Mouse (Mus musculus) midbrain, embryonic 11.5 days (tissue): ENCODE measurements at regions not wholly inside any gene's neighbourhood (a gene's known extent, or its start where the extent isn't known, plus 50 kb on each side); places are given as distances from the start of the nearest gene placed in this dataset.

Experiments used
- ATAC-seq: fragments of 200-750 bp; cut with Nextera tagmentation; 2 replicates; pipeline ENCODE4 v1.8.0; 2017; ENCODE audit warnings: moderate TSS enrichment, moderate library complexity; ENCODE audit not compliant: low FRiP score
- DNase-seq: peaks from one replicate; pipeline ENCODE4 v3.0.0; 2015; ENCODE audit warnings: low spot score; ENCODE audit errors: missing footprints
- H3K27ac ChIP-seq: fragments of 300-500 bp; sonication (generic); 2 replicates; pipeline ENCODE4 v1.5.1; 2014; ENCODE audit warnings: low read depth, low read length
- H3K27me3 ChIP-seq: fragments of 300-500 bp; sonication (generic); 2 replicates; pipeline ENCODE4 v1.6.1; 2014; ENCODE audit warnings: mild to moderate bottlenecking, low read length, moderate library complexity, mixed read lengths; ENCODE audit not compliant: control insufficient read depth, insufficient read depth
- H3K36me3 ChIP-seq: fragments of 300-500 bp; sonication (generic); 2 replicates; pipeline ENCODE4 v1.6.1; 2014; ENCODE audit warnings: mild to moderate bottlenecking, low read length, moderate library complexity, mixed read lengths; ENCODE audit not compliant: control insufficient read depth, insufficient read depth
- H3K4me1 ChIP-seq: fragments of 300-500 bp; sonication (generic); 2 replicates; pipeline ENCODE4 v1.6.1; 2014; ENCODE audit warnings: low read length; ENCODE audit not compliant: control insufficient read depth, insufficient read depth
- H3K4me2 ChIP-seq: fragments of 300-500 bp; sonication (generic); 2 replicates; pipeline ENCODE4 v1.6.1; 2014; ENCODE audit warnings: mild to moderate bottlenecking, moderate library complexity
- H3K4me3 ChIP-seq: fragments of 300-500 bp; sonication (generic); 2 replicates; pipeline ENCODE4 v1.5.1; 2014; ENCODE audit warnings: low read depth, low read length
- H3K9ac ChIP-seq: fragments of 300-500 bp; sonication (generic); 2 replicates; pipeline ENCODE4 v1.6.1; 2014; ENCODE audit warnings: low read length
- H3K9me3 ChIP-seq: fragments of 300-500 bp; sonication (generic); 2 replicates; pipeline ENCODE4 v1.6.1; 2016; ENCODE audit warnings: low read length; ENCODE audit not compliant: control insufficient read depth
- WGBS: fragments of 180-500 bp; shearing (Covaris S2); extraction: QIAGEN DNeasy Blood & Tissue Kit; methylation state at CpG from one replicate; pipeline ENCODE4 v1.1.7; 2014; 5-methylcytosine and 5-hydroxymethylcytosine counted together

- WGBS, result 68% methylated on average over 3 of the region's 3 CpGs
Measured at GRCm38 (mm10) chr3:70181611-70182010, 174.2 kb downstream of the Otol1 start.

GRCm38 (mm10) chr3:70190741-70191140 lies 183.3 kb downstream of the Otol1 start:
- no peak overlapping the region for H3K27ac ChIP-seq
- no peak overlapping the region for H3K4me3 ChIP-seq
- H3K4me2 ChIP-seq, result no peak overlapping the region
- H3K9ac ChIP-seq, result no peak overlapping the region
- H3K9me3 ChIP-seq, result no peaks in the 10 kb centered on the region
- H3K4me1 ChIP-seq, result no peaks in the 10 kb centered on the region
- no peak for ATAC-seq
- H3K36me3 ChIP-seq, result no peaks in the 10 kb centered on the region
- no peak for DNase-seq
- H3K27me3 ChIP-seq, result no peaks in the 10 kb centered on the region

More at GRCm38 (mm10) chr3:70181611-70182010, 174.2 kb downstream of the Otol1 start:
- Histone ChIP-seq H3K4me3 (no peak overlapping the region), H3K36me3 (no peaks in the 10 kb centered on the region), H3K27me3 (no peaks in the 10 kb centered on the region), H3K27ac (no peak overlapping the region), H3K4me2 (no peak overlapping the region), H3K9ac (no peak overlapping the region), H3K9me3 (no peaks in the 10 kb centered on the region), H3K4me1 (no peaks in the 10 kb centered on the region)
- ATAC-seq, result no peak
- no peak for DNase-seq

GRCm38 (mm10) chr3:70196671-70197070 lies 189.3 kb downstream of the Otol1 start:
- no peaks in the 10 kb centered on the region for H3K4me1 ChIP-seq
- H3K27ac ChIP-seq, result no peak overlapping the region
- H3K4me3 ChIP-seq, result no peak overlapping the region
- no peaks in the 10 kb centered on the region for H3K9me3 ChIP-seq
- H3K4me2 ChIP-seq, result no peak overlapping the region
- H3K36me3 ChIP-seq, result no peaks in the 10 kb centered on the region
- ATAC-seq (no peak), DNase-seq (no peak)
- H3K9ac ChIP-seq, result no peak overlapping the region
- WGBS, result 89% methylated on average over 3 of the region's 3 CpGs
- H3K27me3 ChIP-seq, result no peaks in the 10 kb centered on the region

- Histone ChIP-seq H3K36me3 (no peaks in the 10 kb centered on the region), H3K4me3 (no peak overlapping the region), H3K4me1 (no peaks in the 10 kb centered on the region), H3K4me2 (no peak overlapping the region), H3K9me3 (no peaks in the 10 kb centered on the region), H3K27me3 (no peaks in the 10 kb centered on the region), H3K9ac (no peak overlapping the region), H3K27ac (no peak overlapping the region)
- ATAC-seq (peak; percentile 50; the same call in 1 of the 2 replicates), DNase-seq (no peak)
- WGBS, result 68% methylated on average over 3 of the region's 3 CpGs
Measured at GRCm38 (mm10) chr3:70198890-70199289, 191.5 kb downstream of the Otol1 start.

- Histone ChIP-seq H3K9me3 (no peaks in the 10 kb centered on the region), H3K4me1 (no peaks in the 10 kb centered on the region), H3K36me3 (no peaks in the 10 kb centered on the region), H3K9ac (no peak overlapping the region), H3K27ac (no peak overlapping the region), H3K4me3 (no peak overlapping the region), H3K27me3 (no peaks in the 10 kb centered on the region), H3K4me2 (no peak overlapping the region)
- DNase-seq (no peak), ATAC-seq (no peak)
- 80% methylated on average over 3 of the region's 3 CpGs for WGBS
Measured at GRCm38 (mm10) chr3:70201334-70201943, 194.0 kb downstream of the Otol1 start.

- Histone ChIP-seq H3K4me3 (no peak overlapping the region), H3K9me3 (no peaks in the 10 kb centered on the region), H3K4me2 (no peak overlapping the region), H3K36me3 (no peaks in the 10 kb centered on the region), H3K9ac (no peak overlapping the region), H3K27me3 (no peaks in the 10 kb centered on the region), H3K27ac (no peak overlapping the region), H3K4me1 (no peaks in the 10 kb centered on the region)
- DNase-seq, result no peak
- 89% methylated on average over 3 of the region's 3 CpGs for WGBS
- no peak for ATAC-seq
Measured at GRCm38 (mm10) chr3:70215195-70215594, 207.8 kb downstream of the Otol1 start.

- H3K4me3 ChIP-seq, result no peak overlapping the region
- H3K4me1 ChIP-seq, result no peaks in the 10 kb centered on the region
- no peak overlapping the region for H3K27ac ChIP-seq
- ATAC-seq (no peak), DNase-seq (no peak)
- no peaks in the 10 kb centered on the region for H3K27me3 ChIP-seq
- WGBS, result 67% methylated on average over 1 of the region's 1 CpGs
- no peak overlapping the region for H3K4me2 ChIP-seq
- H3K9ac ChIP-seq, result no peak overlapping the region
- no peaks in the 10 kb centered on the region for H3K9me3 ChIP-seq
- no peaks in the 10 kb centered on the region for H3K36me3 ChIP-seq
Measured at GRCm38 (mm10) chr3:70216096-70216495, 208.7 kb downstream of the Otol1 start.

- Histone ChIP-seq H3K27me3 (no peaks in the 10 kb centered on the region), H3K4me2 (no peak overlapping the region), H3K4me3 (no peak overlapping the region), H3K4me1 (no peaks in the 10 kb centered on the region), H3K36me3 (no peaks in the 10 kb centered on the region), H3K9ac (no peak overlapping the region), H3K9me3 (no peaks in the 10 kb centered on the region), H3K27ac (no peak overlapping the region)
- DNase-seq (peak; percentile 51), ATAC-seq (no peak)
- 80% methylated on average over 4 of the region's 4 CpGs for WGBS
Measured at GRCm38 (mm10) chr3:70218757-70219360, 211.4 kb downstream of the Otol1 start.

- ATAC-seq, result peak; percentile 59; the same call in 1 of the 2 replicates
- DNase-seq, result peak; percentile 70
- no peaks in the 10 kb centered on the region for H3K27me3 ChIP-seq
- no peaks in the 10 kb centered on the region for H3K9me3 ChIP-seq
- no peak overlapping the region for H3K4me2 ChIP-seq
- H3K4me3 ChIP-seq, result no peak overlapping the region
- H3K36me3 ChIP-seq, result no peaks in the 10 kb centered on the region
- WGBS, result 78% methylated on average over 3 of the region's 3 CpGs
- H3K4me1 ChIP-seq, result no peaks in the 10 kb centered on the region
- H3K27ac ChIP-seq, result no peak overlapping the region
- H3K9ac ChIP-seq, result no peak overlapping the region
Measured at GRCm38 (mm10) chr3:70223443-70224065, 216.1 kb downstream of the Otol1 start.
